Mouse (Mus musculus): ENCODE measurements around the gene Sstr4.

Sstr4 gene

DNA sequence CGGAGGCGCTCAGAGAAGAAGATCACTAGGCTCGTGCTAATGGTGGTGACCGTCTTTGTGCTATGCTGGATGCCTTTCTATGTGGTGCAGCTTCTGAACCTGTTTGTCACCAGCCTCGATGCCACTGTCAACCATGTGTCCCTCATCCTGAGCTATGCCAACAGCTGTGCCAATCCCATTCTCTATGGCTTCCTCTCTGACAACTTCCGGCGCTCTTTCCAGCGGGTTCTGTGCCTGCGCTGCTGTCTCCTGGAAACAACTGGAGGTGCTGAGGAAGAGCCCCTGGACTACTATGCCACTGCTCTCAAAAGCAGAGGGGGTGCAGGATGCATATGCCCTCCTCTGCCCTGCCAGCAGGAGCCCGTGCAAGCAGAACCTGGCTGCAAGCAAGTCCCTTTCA is 1.1 kb downstream of the Sstr4 start:
- DNase-seq, result no peak

DNA sequence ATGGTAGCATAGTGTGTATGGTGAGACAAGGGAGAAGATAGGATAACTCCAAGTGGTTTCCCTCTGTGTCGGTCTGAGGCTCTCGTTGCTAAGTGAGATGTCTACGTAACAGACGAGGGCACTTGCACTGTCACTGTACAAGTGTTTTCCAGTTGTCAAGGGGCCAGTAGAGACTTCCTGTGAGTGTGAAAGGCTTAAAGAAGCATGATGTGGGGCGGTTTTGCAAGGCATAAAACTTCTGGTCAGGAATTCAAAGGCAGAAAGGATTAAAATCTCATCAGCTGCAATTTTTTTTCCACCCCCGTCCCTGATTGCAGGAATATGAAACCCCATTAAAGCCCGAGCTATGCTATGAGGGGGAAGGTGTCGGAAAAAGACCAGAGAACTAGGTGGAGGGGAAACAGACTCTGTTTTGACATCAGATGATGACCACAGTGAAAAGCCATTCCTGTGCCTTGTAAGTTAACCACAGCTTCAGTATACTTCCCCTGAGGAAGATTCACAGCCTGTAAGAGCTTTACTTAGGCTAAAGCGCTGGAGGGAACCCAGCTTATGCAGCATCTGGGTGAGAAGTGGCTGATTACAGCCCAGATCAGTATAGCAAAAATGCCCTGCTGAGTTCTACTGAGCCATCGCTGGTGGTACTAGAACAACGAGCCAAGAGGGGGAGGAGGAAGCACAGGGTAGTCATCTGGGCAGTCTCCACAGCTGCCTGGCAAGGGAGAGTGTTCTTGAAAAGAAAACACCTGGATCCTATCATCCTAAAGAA is 2.1 kb downstream of the Sstr4 start:
- no peak for DNase-seq

DNA sequence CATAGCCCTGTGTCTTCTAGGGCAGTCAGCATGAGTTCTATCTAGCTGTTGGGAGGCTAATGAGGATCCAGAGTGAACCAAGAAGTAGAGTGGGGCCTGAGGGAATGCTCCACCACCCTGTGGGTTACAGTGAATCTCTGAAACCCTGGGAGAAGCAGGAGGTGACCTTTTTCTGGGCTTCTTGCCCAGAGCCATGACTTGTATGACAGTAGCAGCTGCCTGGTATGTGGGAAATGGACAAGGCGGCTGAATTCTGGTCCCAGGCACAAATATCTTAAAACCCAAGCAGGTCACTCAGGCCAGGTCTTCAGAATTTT is 2.6 kb downstream of the Sstr4 start:
- no peak for DNase-seq

DNA sequence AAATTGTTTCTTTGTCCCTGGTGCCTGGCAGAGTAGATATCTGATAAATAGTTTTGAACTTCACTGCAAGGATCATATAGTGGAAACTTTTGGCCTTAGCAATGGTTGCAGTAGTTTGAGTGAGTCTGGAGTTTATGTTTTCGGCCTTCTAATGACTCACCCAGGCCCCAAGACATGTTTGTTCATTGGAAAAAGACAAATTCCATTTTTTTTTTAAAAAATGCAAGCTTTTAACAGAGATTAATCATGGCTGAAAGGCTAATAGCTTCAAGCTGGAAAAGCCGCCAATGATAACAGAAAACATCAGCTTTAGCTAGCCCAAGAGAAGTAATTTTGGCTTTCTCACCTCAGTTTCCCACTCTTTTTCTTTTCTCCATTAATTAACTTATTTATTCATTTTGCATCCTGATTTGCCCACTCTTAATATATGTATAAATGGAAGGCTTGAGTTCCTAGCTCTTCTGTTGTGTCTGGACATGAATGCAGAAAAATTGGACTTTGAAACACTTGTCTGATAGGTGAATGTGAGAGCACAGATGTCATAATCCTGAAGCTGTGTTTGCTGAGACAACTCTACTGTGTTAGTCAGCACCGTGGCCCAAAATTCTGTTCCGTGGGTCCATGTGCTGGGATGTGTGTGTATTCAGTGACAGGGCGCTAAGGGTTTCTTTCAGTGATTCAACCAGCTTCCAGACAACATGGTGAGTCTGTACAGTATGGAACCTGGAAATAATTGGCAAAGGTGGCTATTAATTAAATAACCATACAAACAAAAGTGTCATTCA is 3.9 kb downstream of the Sstr4 start:
- DNase-seq, result no peak

DNA sequence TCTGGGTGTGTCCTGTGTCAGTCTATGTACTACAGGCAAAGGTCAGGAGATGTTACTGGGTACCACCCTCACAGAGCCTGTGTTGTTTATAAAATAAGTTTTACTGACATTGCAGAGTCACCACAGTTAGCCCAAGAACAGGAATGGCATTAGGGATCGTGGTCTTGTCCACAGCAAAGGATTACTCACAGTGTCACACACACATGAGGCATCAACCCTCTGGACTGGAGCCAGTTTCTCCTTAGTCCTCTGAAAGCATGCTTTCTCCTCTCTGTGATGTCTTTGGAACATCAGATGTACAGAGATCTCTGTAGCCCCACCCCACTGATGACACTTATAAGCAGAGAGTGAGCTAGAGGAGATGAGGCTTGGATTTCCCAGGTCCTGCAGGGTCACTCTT is 7.1 kb downstream of the Sstr4 start:
- no peak for DNase-seq

DNA sequence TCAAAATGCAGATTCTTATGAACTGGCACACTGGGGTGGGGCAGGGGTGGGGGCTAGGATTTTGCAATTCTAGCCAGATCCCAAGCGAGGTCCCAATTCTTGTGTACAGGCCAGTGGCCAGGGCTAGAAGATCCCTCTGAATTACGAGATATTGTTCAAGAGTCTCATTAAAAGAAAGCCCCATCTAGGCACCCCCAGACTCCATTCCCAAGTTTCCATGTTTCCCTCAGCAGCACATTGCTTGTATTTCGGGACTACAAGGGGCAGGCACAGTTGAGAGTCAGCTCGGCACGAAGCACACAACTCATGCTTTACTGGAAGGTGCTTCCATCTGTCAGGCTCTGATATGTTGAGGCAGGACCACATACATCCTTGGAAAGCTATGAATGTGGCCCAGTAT is 9.8 kb downstream of the Sstr4 start:
- no peak for DNase-seq

DNA sequence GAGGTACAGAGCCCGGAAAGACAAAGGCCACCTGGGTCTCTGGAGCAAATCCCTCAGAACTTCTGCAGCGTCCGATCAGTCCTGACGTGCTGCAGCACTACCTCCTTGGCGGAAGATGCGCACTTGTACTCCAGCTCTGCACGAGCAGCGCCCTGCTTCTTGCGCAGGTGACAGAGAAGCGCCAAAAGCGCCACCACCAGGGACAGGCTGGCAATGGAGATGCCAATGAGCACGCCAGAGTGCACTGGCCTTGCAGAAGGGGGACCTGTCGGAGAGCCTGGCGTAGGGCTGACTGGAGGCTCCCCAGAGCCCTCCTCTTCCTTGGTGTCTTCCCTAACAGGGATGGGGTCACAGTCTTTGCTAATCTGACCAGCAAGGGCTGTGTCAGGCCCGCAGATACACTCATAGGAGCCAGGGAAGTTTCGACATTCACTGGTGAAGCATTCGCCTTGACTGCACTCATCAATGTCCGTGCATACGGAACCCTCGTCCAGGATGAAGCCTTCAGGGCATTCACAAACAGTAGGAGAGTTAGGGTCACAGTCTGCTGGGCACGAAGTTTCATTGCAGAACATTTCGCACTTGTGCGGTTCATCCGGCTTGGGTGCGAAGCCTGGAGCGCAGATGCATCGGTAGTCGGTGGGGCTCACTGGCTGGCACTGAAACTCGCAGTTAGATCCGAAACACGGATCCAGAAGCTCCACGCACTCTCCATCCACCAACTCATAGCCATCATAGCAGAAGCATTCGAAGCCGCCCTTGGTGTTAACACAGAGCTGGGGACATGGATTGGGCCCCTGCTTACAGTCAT is 11.2 kb downstream of the Sstr4 start:
- no peak for DNase-seq

DNA sequence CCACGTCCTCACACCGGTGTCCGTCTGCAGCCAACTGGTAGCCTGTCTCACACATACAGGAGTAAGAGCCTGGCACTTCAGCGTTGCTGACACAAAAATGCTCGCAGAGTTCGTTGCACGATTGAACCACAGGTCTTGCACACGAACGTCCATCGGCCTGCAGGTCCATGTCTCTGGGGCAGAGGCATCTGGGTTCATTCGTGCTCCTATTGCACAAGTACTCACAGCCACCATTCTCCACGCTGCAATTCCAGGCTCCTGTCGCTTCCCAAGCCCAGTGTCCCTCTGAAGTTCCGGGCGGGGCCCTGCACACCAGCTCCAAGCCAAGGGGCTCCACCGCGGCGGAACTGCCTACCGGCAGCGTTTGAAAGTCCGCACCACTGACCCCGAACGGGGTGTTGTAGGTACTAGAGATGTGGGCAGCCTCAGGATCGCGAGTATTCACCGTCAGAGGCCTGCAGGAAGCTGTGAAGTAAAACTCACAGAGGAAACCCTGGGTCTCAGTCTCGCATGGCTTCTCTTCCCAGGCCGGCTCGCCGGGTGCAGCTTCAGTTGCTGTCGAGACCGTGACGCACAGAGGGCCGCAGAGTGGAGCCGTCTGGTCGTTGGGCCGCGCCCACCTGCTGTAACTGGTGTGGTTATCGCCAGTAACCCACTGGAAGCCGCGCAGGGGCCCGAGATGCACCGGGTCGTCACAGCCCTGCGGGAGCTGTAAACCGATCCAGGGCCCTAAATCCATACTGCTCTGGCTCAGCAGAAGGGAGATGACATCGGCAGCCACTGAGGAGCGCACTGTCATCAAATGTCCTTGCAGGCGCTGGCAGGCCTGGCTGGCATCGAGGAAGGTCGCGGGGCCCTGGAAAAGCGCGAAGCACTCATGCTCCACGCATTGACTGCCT is 12.1 kb downstream of the Sstr4 start:
- DNase-seq, result no peak

DNA sequence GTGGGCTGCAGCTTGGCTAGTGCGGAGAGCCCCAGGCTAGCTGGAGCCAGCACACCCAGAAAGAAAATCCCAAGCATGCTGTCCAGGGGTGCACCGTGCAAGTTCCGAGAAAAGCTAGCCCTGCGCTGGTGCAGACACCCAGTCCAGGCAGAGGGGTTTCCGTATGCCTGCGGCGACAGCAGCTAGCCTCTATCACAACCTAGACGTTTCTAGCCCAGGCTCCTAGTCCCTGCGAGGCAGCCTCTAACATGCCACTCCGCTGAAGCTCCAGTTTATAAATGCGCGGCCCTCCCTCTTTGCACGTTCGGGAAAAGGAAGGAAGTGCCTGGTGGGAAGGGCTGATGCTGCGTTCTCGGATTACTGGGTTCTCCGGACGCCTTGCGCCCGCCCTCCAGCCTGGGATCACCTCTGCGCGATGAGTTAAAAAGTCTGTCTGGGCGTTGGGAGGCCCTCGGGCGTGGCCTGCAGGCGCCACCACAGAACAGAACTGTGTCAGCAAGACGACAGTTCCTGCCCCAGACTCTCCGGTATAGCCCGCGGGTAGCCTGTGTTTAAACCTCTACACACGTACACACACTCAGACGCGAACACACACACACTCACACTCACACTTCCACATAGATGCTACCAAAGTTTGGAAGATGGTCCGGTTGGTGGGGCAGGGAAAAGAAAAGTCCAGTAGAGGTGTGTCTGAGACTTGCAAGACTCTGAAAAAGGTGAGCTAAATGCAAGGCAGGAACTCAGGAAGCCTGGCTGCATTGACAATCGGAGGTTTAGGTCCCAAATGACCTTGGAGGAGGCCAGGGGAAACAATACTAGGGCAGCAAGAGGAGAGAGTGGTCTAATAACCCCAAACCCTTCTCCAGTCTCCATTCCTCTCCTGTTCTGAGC is 13.0 kb downstream of the Sstr4 start, which contains the start of gene Thbd:
Thbd (minus strand) TSS at position 319 of the 891 bp plus-strand sequence.
- DNase-seq, result no peak

DNA sequence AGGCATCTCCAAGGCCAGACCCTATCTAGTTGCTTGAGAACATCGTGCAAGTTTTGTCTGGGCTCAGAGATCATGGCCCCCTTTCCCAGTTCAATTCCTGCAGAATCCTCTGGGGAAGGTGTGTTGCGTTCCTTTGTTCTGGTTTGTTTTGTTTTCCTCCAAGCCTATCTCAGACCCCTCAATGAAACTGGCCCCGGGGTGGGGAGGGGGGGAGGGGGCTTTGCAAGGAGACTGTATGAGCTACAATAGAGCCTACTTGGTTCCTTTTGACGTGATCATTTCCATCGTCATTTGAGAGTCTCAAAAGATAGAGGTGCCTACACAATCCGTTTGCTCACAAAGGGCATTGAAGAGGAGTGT is 13.6 kb downstream of the Sstr4 start:
- DNase-seq, result no peak

DNA sequence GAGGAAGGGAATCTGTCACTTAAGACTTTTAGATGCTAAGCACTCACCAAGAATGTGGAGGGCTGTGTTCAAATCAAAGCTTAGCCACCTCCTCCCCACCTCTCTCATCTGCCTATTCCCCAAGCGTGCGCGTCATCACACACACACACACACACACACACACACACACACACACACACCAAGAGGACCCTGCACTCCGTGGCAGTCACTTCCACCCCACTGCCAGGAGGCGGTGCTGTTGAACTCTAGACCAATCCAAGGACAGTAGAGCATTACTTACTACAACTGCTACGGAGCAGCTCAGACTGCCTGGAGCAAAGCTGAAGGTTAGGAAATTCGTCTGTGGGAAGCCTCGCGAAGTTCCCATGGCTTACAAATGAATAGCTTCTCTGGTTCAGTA is 14.0 kb downstream of the Sstr4 start:
- DNase-seq, result peak; percentile 19 to 20

DNA sequence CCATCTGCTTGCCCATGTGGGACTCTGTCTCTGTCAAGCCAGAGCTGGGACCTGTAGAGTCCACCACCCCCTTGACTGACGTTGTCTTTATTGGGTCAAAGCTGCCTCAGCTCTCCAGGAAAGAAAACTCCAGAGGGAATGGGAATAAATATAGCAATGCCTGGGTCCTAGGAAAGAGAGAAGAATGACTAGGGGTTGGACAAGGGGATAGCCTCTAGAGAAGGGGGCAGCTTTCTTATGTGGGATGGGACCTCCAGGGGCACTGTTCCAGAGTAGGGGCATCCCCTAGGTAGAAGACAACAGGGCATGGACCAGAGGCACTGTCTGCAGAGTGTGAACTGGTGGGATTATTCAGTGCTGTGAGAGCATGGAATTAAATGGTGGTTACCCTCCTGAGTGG is 14.7 kb downstream of the Sstr4 start:
- DNase-seq, result no peak

DNA sequence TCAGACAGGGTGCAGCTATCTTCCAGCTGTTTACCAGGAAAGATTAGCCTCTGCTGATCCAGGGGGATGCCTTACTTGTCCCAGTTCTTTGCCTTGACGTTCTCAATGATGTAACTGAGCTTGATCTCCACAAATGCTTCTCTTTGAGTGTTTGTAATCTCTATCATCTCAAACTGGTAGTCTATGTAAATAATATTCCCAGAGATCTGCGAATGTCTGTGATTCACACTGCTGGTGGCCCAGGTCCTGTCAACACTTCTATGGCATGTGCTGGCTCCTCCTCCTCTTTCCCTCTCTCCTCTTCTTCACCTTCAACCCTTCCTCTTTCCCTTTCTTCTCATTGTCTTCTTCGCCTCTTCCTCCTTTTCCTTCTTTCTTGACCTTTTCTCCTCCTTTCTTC is 24.0 kb downstream of the Sstr4 start:
- DNase-seq, result no peak

DNA sequence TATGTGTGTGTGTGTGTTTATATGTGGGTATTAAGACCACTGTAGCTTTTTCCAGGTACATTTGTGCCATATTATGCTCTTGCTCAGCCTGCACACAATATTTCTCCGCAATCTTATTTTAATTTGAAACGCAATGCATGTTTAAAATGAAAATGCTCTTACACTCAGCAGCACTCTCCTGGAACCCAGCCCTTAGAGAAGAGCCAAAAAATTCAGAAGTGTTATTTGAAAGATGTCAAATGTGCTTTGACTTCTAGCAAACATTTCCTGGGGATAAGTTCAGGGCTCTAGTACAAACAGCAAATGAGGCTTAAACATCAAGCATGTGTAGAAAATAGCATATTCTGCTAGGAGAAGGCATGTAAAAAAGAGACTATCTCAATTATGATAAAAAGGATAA is 24.6 kb downstream of the Sstr4 start:
- no peak for DNase-seq

DNA sequence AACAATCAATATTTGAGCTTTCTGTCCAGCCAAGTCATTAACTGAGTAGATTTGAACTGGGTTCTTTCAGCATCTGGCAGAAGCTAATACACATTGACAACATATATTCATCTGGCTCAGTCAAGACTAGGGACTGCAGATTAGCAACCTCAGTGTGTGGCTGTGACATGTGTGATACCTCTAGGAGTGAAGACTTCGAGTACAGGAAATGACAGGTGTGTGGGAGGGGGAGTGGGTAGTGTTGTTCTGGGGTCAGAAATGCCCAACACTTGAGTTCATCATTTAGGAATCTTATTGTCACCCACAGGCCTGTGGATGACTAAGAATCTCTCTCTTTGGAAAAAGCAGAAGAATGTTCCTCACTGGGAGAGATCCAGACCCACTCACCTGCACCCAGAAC is 26.0 kb downstream of the Sstr4 start:
- DNase-seq, result no peak

DNA sequence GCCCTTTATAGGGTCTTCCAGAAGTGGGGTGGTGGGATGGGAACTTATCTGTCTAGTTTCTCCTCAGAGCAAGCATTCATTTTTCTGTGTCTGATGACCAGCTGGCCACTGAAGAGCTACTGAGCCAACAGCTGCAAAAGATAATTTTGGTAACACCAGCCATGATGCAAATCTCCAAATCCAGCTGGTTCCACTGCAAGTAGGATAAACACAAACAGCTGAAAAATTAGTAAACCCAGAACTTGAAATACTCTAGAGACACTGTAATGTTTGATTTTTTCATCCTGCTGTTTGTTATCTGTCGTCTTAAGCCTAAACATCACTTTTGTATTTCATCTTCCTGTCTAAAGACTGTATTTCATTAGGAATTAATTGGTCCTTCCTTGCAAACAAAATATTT is 26.6 kb downstream of the Sstr4 start:
- no peak for DNase-seq

DNA sequence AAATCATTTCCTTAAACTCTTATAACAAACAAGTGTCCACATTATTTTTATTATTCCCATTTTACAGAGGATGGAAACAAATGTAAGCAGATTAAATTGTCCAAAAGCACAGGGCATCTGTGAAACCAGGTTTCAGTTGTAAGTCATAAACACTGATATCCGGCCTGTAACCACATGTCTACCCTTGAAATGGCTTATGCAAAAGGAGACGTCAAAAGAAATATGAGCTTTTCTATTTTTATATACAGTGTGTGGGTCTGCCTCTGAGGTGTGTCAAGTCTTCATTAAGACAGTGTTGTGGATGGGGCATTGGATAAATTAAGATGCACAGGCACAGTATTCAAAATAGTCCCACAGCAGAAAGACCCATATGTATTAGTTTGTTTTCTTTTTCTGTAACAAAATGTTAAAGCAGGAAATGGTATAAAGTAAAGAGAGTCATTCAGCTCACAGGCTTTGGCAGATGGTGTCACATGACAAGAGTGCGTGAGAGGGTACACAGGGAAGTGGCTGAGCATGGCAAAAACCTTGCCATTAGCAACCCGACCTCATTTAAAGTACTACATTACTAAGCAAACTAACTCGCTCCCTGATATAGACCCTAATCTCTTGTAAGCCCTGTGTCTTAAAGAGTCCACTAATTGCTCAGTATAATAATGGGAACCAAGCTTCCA is 30.7 kb downstream of the Sstr4 start:
- DNase-seq, result no peak

DNA sequence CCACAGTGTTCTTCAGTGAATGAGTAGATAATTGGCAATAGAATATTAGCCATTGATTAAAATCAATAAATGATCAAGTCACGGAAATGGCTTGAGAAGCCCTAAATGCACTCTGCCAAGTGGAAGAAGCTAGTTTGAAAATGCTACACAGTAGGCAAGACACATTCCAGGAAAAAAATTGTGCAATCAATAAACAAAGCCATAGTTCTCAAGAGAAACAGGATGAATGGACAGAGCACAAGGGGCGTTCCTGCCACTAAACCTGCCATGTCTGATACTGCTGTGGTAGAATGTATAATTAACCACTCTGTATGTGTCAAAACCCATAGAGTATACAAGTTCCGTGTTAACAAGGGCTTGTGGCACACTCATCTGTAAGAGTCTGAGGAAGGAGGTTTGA is 32.4 kb downstream of the Sstr4 start:
- DNase-seq, result no peak

DNA sequence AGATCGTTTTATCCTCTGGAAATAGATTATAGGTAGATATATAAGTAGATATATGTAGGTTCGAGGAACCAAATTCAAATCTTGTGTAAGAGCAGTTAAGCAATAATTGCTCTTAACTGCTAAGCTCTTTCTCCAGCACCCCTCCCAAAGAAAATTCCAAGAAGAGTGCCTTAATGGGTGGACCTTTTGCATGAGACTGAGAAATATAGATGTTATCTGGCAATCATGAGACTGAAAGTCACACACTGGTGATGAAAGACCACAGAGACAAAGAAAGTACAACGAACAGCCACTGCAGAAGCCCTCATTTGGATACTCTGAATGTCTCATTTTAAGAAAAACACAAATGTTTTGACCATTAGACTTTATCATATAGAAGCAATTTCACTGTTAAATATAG is 33.4 kb downstream of the Sstr4 start:
- no peak for DNase-seq

DNA sequence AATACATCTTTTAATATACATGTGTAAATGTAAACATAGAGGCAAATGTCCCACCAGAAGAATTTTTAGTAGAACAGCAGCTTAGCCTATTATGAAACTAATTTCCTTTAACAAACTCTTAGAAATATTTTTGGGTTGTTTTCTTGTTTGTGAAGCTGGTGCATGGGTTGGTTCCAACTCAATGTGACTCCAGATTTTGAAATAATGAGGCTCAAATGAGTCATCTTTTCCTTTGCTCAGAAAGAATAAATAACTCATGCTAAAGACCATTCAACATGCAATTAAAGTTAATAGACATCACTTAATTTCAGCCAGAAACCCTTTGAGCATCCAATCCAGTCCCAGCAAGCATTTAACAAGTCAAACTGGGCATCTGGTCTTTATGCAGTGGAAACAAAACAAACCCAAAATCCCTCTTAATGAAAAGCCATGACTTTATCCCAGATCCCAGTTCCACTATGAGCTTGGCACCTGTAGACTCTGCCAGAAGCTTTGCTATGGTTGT is 33.9 kb downstream of the Sstr4 start:
- DNase-seq, result no peak

DNA sequence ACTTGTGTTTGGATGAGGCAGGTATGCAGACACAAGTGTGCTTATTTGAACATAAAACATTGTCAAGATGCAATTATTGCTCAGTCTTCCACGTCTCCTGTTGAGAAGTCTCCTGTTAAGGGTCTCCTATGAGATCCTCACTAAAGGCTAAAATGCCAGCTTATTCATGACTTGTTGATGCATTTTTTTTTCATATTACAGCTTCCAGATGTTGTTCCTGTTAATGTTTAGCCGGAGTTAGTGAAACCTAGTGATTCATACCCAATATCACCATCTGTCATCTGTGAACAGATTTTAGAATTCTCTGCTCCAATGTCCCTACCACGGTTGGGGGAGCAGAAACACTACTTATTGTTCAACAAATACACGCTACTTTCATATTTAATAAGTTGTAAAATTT is 35.8 kb downstream of the Sstr4 start:
- no peak for DNase-seq

Measured in cerebellum, postnatal 36 days (tissue).